Mouse (Mus musculus) liver, embryonic 16.5 days (tissue): Measurements from ENCODE around the gene Zfp92. TPM values are rescaled to one million over a fixed set of nuclear protein-coding genes. Genes with fewer than 3 reads are reported as not detected.

Experiments used
- polyA plus RNA-seq: library from polyadenylated mRNA; unstranded; fragments of >200 nt; fragmentation: Nextera tagmentation; extraction: Ambion mirVana; gene quantifications from 2 replicates; pipeline ENCODE4 v1.2.1, GENCODE M21; 2015

Zfp92 gene
- polyA plus RNA-seq, 1 experiment from 2014 or later = not detected

Other genes with a start within 250 kb of the Zfp92 start
- gene Spin2d, start 234.1 kb upstream of the Zfp92 start, polyA plus RNA-seq = not detected in 2 replicates
- 2.2 TPM in 2 replicates for gene Xlr3b, start 218.9 kb upstream of the Zfp92 start, polyA plus RNA-seq
- gene Xlr4b, start 196.8 kb upstream of the Zfp92 start, polyA plus RNA-seq = 1.3 and 1.4 TPM in 2 replicates
- 3.0 and 3.1 TPM in 2 replicates for gene F8a, start 182.8 kb upstream of the Zfp92 start, polyA plus RNA-seq
- 0.29 and 0.35 TPM in 2 replicates for gene Xlr4c, start 168.0 kb upstream of the Zfp92 start, polyA plus RNA-seq
- not detected in 2 replicates for gene Xlr3c, start 145.7 kb upstream of the Zfp92 start, polyA plus RNA-seq
- 0.09 TPM in 1 of 2 replicates, not detected in the other for gene Xlr5a, start 118.1 kb upstream of the Zfp92 start, polyA plus RNA-seq
- gene Xlr5c, start 118.1 kb upstream of the Zfp92 start, polyA plus RNA-seq = not detected in 2 replicates
- not detected in 2 replicates for gene Gm45015, start 74.3 kb upstream of the Zfp92 start, polyA plus RNA-seq
- 2.0 and 2.6 TPM in 2 replicates for gene Zfp275, start 68.5 kb upstream of the Zfp92 start, polyA plus RNA-seq
- gene Gm18336, start 12.4 kb upstream of the Zfp92 start, polyA plus RNA-seq = not detected in 2 replicates
- not detected in 2 replicates for gene Trex2, start 24.2 kb downstream of the Zfp92 start, polyA plus RNA-seq
- 34.8 and 37.2 TPM in 2 replicates for gene Haus7, start 47.9 kb downstream of the Zfp92 start, polyA plus RNA-seq
- 12.7 and 17.0 TPM in 2 replicates for gene Bgn, start 72.5 kb downstream of the Zfp92 start, polyA plus RNA-seq
- gene Atp2b3, start 92.0 kb downstream of the Zfp92 start, polyA plus RNA-seq = 0.05 TPM in 1 of 2 replicates, not detected in the other
- gene Dusp9, start 228.3 kb downstream of the Zfp92 start, polyA plus RNA-seq = 21.3 and 21.5 TPM in 2 replicates
- gene Pnck, start 249.0 kb downstream of the Zfp92 start, polyA plus RNA-seq = 1.5 and 1.6 TPM in 2 replicates